Mouse (Mus musculus) embryonic facial prominence, embryonic 10.5 days (tissue): Measurements from ENCODE around the gene 5730522E02Rik. TPM values are rescaled to one million over a fixed set of nuclear protein-coding genes. Genes with fewer than 3 reads are reported as not detected.

ENCODE experiments used
- DNase-seq: peaks from one replicate; pipeline ENCODE4 v3.0.0-alpha.2; 2017; ENCODE audit warnings: low spot score
- H3K27ac ChIP-seq: fragments of 300-500 bp; sonication (generic); replicated peaks from 2 replicates; pipeline ENCODE4 v1.5.1; 2016; ENCODE audit warnings: mild to moderate bottlenecking
- H3K27me3 ChIP-seq: fragments of 300-500 bp; sonication (generic); replicated peaks from 2 replicates; pipeline ENCODE4 v1.6.1; 2016; ENCODE audit warnings: low read depth, mild to moderate bottlenecking; ENCODE audit not compliant: poor library complexity, severe bottlenecking
- H3K36me3 ChIP-seq: fragments of 300-500 bp; sonication (generic); replicated peaks from 2 replicates; pipeline ENCODE4 v1.6.1; 2016; ENCODE audit warnings: mild to moderate bottlenecking, moderate library complexity
- H3K4me1 ChIP-seq: fragments of 300-500 bp; sonication (generic); 2 replicates; pipeline ENCODE4 v1.6.1; 2016
- H3K4me3 ChIP-seq: fragments of 300-500 bp; sonication (generic); 2 replicates; pipeline ENCODE4 v1.5.1; 2016; ENCODE audit warnings: mild to moderate bottlenecking, moderate library complexity
- H3K9me3 ChIP-seq: fragments of 300-500 bp; sonication (generic); 2 replicates; pipeline ENCODE4 v1.6.1; 2016; ENCODE audit warnings: mild to moderate bottlenecking
- WGBS: fragments of 180-500 bp; shearing (Covaris S2); methylation state at CpG from one replicate; pipeline ENCODE4 v1.1.7; 2016; 5-methylcytosine and 5-hydroxymethylcytosine counted together
- polyA plus RNA-seq: library from polyadenylated mRNA; unstranded; fragments of >200 nt; fragmentation: Nextera tagmentation; extraction: Ambion mirVana; gene quantifications from 2 replicates; pipeline ENCODE4 v1.2.1, GENCODE M21; 2016

5730522E02Rik gene
- polyA plus RNA-seq, 1 experiment from 2014 or later: 6.5 TPM

- no peaks in the 10 kb centered on the region for H3K36me3 ChIP-seq
- no peaks in the 10 kb centered on the region for H3K9me3 ChIP-seq
- H3K27me3 ChIP-seq: no peaks in the 10 kb centered on the region
- no peak for DNase-seq
- 90% methylated on average over 3 of the region's 3 CpGs for WGBS
- no peak overlapping the region for H3K4me3 ChIP-seq
- peaks cover 16% of the 10 kb centered on the region for H3K4me1 ChIP-seq
- no peak overlapping the region for H3K27ac ChIP-seq
These were observed 466.9 kb downstream of the 5730522E02Rik start for GRCm38 (mm10) chr11:25743664-25744063.

- H3K36me3 ChIP-seq: no peaks in the 10 kb centered on the region
- H3K27ac ChIP-seq: no peak overlapping the region
- no peaks in the 10 kb centered on the region for H3K9me3 ChIP-seq
- WGBS: 88% methylated on average over 5 of the region's 5 CpGs
- H3K4me3 ChIP-seq: no peak overlapping the region
- H3K27me3 ChIP-seq: no peaks in the 10 kb centered on the region
- no peak for DNase-seq
- no peaks in the 10 kb centered on the region for H3K4me1 ChIP-seq
These were observed 473.3 kb downstream of the 5730522E02Rik start for GRCm38 (mm10) chr11:25737255-25737654.

GRCm38 (mm10) chr11:25729476-25729875, 481.1 kb downstream of the 5730522E02Rik start:
- Histone ChIP-seq H3K9me3 (no peaks in the 10 kb centered on the region), H3K36me3 (no peaks in the 10 kb centered on the region), H3K4me1 (peaks cover 7% of the 10 kb centered on the region; the same call in 1 of the 2 replicates), H3K27me3 (no peaks in the 10 kb centered on the region), H3K4me3 (no peak overlapping the region), H3K27ac (no peak overlapping the region)
- DNase-seq: no peak
- WGBS: 63% methylated on average over 1 of the region's 1 CpGs

GRCm38 (mm10) chr11:25715447-25716321, 494.9 kb downstream of the 5730522E02Rik start:
- Histone ChIP-seq H3K4me1 (no peaks in the 10 kb centered on the region), H3K36me3 (no peaks in the 10 kb centered on the region), H3K4me3 (no peak overlapping the region), H3K9me3 (no peaks in the 10 kb centered on the region), H3K27me3 (no peaks in the 10 kb centered on the region), H3K27ac (no peak overlapping the region)
- WGBS: 88% methylated on average over 7 of the region's 7 CpGs
- no peak for DNase-seq

GRCm38 (mm10) chr11:25710559-25710958, 500.0 kb downstream of the 5730522E02Rik start:
- Histone ChIP-seq H3K27me3 (no peaks in the 10 kb centered on the region), H3K36me3 (no peaks in the 10 kb centered on the region), H3K4me3 (no peak overlapping the region), H3K27ac (no peak overlapping the region), H3K9me3 (no peaks in the 10 kb centered on the region), H3K4me1 (no peaks in the 10 kb centered on the region)
- no peak for DNase-seq
- whole genome bisulfite sequencing: 68% methylated on average over 2 of the region's 2 CpGs

GRCm38 (mm10) chr11:25709892-25710291, 500.7 kb downstream of the 5730522E02Rik start:
- H3K27me3 ChIP-seq: no peaks in the 10 kb centered on the region
- H3K9me3 ChIP-seq: no peaks in the 10 kb centered on the region
- no peak for DNase-seq
- H3K4me1 ChIP-seq: no peaks in the 10 kb centered on the region
- H3K36me3 ChIP-seq: no peaks in the 10 kb centered on the region
- 81% methylated on average over 4 of the region's 4 CpGs for whole genome bisulfite sequencing
- no peak overlapping the region for H3K4me3 ChIP-seq
- no peak overlapping the region for H3K27ac ChIP-seq

- Histone ChIP-seq H3K27ac (no peak overlapping the region), H3K9me3 (no peaks in the 10 kb centered on the region), H3K4me1 (no peaks in the 10 kb centered on the region), H3K27me3 (no peaks in the 10 kb centered on the region), H3K4me3 (no peak overlapping the region), H3K36me3 (no peaks in the 10 kb centered on the region)
- no peak for DNase-seq
- WGBS: 81% methylated on average over 11 of the region's 11 CpGs
These were observed 506.0 kb downstream of the 5730522E02Rik start for GRCm38 (mm10) chr11:25704332-25705168.

- WGBS: 73% methylated on average over 3 of the region's 3 CpGs
- no peak overlapping the region for H3K27ac ChIP-seq
- peaks cover 3% of the 10 kb centered on the region for H3K4me1 ChIP-seq
- no peak overlapping the region for H3K4me3 ChIP-seq
- no peak for DNase-seq
- no peaks in the 10 kb centered on the region for H3K9me3 ChIP-seq
- H3K27me3 ChIP-seq: no peaks in the 10 kb centered on the region
- no peaks in the 10 kb centered on the region for H3K36me3 ChIP-seq
These were observed 507.8 kb downstream of the 5730522E02Rik start for GRCm38 (mm10) chr11:25702791-25703190.

GRCm38 (mm10) chr11:25697508-25698193, 512.9 kb downstream of the 5730522E02Rik start:
- WGBS: 26% methylated on average over 6 of the region's 6 CpGs
- no peaks in the 10 kb centered on the region for H3K9me3 ChIP-seq
- H3K27me3 ChIP-seq: no peaks in the 10 kb centered on the region
- no peaks in the 10 kb centered on the region for H3K36me3 ChIP-seq
- peaks cover 25% of the 10 kb centered on the region for H3K4me1 ChIP-seq
- no peak overlapping the region for H3K4me3 ChIP-seq
- 0 out of 2 replicates have a peak overlapping the region, but pooled peaks have one; percentile 5 for H3K27ac ChIP-seq
- DNase-seq: no peak

GRCm38 (mm10) chr11:25696168-25696567, 514.4 kb downstream of the 5730522E02Rik start:
- Histone ChIP-seq H3K4me3 (no peak overlapping the region), H3K36me3 (no peaks in the 10 kb centered on the region), H3K27me3 (no peaks in the 10 kb centered on the region), H3K27ac (no peak overlapping the region), H3K4me1 (peaks cover 25% of the 10 kb centered on the region), H3K9me3 (no peaks in the 10 kb centered on the region)
- 63% methylated on average over 5 of the region's 5 CpGs for WGBS
- DNase-seq: no peak

GRCm38 (mm10) chr11:25684731-25685130, 525.8 kb downstream of the 5730522E02Rik start:
- no peaks in the 10 kb centered on the region for H3K4me1 ChIP-seq
- H3K27ac ChIP-seq: no peak overlapping the region
- H3K36me3 ChIP-seq: no peaks in the 10 kb centered on the region
- no peak for DNase-seq
- no peaks in the 10 kb centered on the region for H3K9me3 ChIP-seq
- no peaks in the 10 kb centered on the region for H3K27me3 ChIP-seq
- 90% methylated on average over 4 of the region's 4 CpGs for WGBS
- H3K4me3 ChIP-seq: no peak overlapping the region

- no peaks in the 10 kb centered on the region for H3K27me3 ChIP-seq
- H3K27ac ChIP-seq: no peak overlapping the region
- no peak for DNase-seq
- no peaks in the 10 kb centered on the region for H3K9me3 ChIP-seq
- no peaks in the 10 kb centered on the region for H3K36me3 ChIP-seq
- H3K4me1 ChIP-seq: no peaks in the 10 kb centered on the region
- no peak overlapping the region for H3K4me3 ChIP-seq
- whole genome bisulfite sequencing: 92% methylated on average over 1 of the region's 1 CpGs
These were observed 530.7 kb downstream of the 5730522E02Rik start for GRCm38 (mm10) chr11:25679856-25680255.
